Mouse (Mus musculus): Measurements from ENCODE around the gene Ifna13. TPM values are rescaled to one million over a fixed set of nuclear protein-coding genes. Genes with fewer than 3 reads are reported as not detected.

The Ifna13 gene
- total and polyA plus RNA-seq, 3 experiments, result not detected

DNA sequence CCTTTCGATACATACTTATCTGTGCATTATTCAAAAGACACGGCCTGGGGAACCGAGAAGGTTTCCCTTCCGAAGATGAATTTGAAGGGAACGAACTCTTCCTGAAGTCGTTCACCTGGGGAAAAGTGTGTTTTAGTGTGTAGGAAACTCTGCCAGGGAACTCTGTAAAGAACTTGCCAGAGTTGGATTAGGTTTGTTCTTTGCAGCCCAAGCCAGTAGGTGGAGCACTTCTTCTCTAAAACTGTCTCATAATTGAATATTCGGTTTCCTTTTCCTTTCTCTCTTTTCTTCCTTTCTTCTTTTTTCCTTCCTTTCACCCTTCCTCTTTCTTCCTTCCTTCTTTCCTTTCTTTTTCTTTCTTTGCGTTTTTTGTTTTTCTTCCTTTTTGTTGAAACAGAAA is 36.1 kb upstream of the Ifna13 start:
- H3K9me3 ChIP-seq (replicated peaks; ENCODE audit: insufficient read depth, low read length), result no peaks in the 10 kb centered on the region
- H3K27me3 ChIP-seq (ENCODE audit: control insufficient read depth in 1 of 2, insufficient read depth in 2 of 2, low read length in 2 of 2), result peaks cover 0 to 2% of the 10 kb centered on the region in 2 experiments; a peak in 2 of 4 replicates
- no peak overlapping the region for H3K27ac ChIP-seq (ENCODE audit: control insufficient read depth, low read depth, low read length)
- peak; percentile 62 for DNase-seq (ENCODE audit: low read depth, low spot score)
- TF ChIP-seq ZMIZ1 (IDR thresholded peaks at IDR 0.05; ENCODE audit: low read depth, low read length) (no peak), NRF1 (IDR thresholded peaks at IDR 0.05; ENCODE audit: insufficient read depth, low read depth, low read length, poor library complexity, severe bottlenecking) (no peak), ZKSCAN1 (IDR thresholded peaks at IDR 0.05; ENCODE audit: low read depth, low read length) (no peak), MYB (IDR thresholded peaks at IDR 0.05; ENCODE audit: low read depth, low read length) (no peak), UBTF (IDR thresholded peaks at IDR 0.05; ENCODE audit: borderline replicate concordance, insufficient read depth, low read depth, low read length) (no peak), CTCF (IDR thresholded peaks at IDR 0.05 in 2 of 3, conservative IDR thresholded peaks at IDR 0.05 in 1 of 3; ENCODE audit: control insufficient read depth in 1 of 3, insufficient read depth in 1 of 3, low read depth in 2 of 3, low read length in 3 of 3, poor library complexity in 1 of 3, severe bottlenecking in 1 of 3) (peak; percentile 24 to 76 (median 52); a peak in 5 of 6 replicates), NELFE (IDR thresholded peaks at IDR 0.05; ENCODE audit: low read depth, low read length) (no peak), ZNF384 (IDR thresholded peaks at IDR 0.05; ENCODE audit: low read depth, low read length) (no peak), MAX (IDR thresholded peaks at IDR 0.05; ENCODE audit: low read length) (no peak), POLR2AphosphoS2 (IDR thresholded peaks at IDR 0.05; ENCODE audit: low read length) (no peak), SMC3 (IDR thresholded peaks at IDR 0.05; ENCODE audit: low read depth, low read length) (peak; percentile 66), RAD21 (IDR thresholded peaks at IDR 0.05; ENCODE audit: low read depth, low read length) (peak; percentile 62), POLR2AphosphoS5 (IDR thresholded peaks at IDR 0.05; ENCODE audit: borderline replicate concordance, low read depth, low read length) (no peak), SIN3A (IDR thresholded peaks at IDR 0.05; ENCODE audit: low read length) (no peak), ZC3H11A (IDR thresholded peaks at IDR 0.05; ENCODE audit: low read depth, low read length) (peak; percentile 50)
- H3K36me3 ChIP-seq (ENCODE audit: control insufficient read depth in 1 of 2, insufficient read depth in 2 of 2, low read length in 2 of 2), result peaks cover 0 to 6% of the 10 kb centered on the region in 2 experiments; a peak in 2 of 4 replicates
- no peak overlapping the region for H3K4me3 ChIP-seq (ENCODE audit: control insufficient read depth in 1 of 2, insufficient read depth in 1 of 2, low read depth in 2 of 2, low read length in 2 of 2)
- no peak overlapping the region for H3K9ac ChIP-seq (ENCODE audit: control insufficient read depth, low read depth, low read length, poor library complexity, severe bottlenecking)
- H3K4me1 ChIP-seq (ENCODE audit: control insufficient read depth in 1 of 2, insufficient read depth in 2 of 2, low read length in 2 of 2), result no peaks in the 10 kb centered on the region
- no peaks in the 10 kb centered on the region for H3K79me2 ChIP-seq (ENCODE audit: control insufficient read depth, insufficient read depth, low read length, poor library complexity)

DNA sequence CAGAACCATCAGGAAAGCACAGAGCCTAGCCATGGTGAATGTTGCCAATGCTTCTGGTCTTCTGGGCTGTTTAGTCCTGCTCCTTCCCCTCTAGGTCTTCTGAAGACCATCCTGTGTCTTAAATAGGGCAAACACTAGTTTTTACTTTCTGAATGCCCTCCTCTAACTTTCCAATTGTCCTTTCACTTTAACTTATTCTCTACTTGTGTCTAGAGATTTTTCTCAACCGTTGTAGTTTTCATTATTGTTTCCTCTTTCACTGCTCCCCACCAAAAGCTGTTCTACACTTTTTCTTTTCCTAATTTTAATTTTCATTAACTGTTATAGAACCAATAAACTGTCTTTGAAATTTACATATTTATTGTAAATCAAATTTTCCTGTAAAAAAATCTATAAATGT is 32.6 kb upstream of the Ifna13 start, which contains the start of gene Ifna16:
Gene Ifna16 (minus strand): TSS at position 101 of the 400 bp plus-strand sequence.
- Histone ChIP-seq H3K36me3 (ENCODE audit: control insufficient read depth in 1 of 2, insufficient read depth in 2 of 2, low read length in 2 of 2) (peaks cover 0 to 6% of the 10 kb centered on the region in 2 experiments; a peak in 2 of 4 replicates), H3K4me3 (ENCODE audit: control insufficient read depth in 1 of 2, insufficient read depth in 1 of 2, low read depth in 2 of 2, low read length in 2 of 2) (no peak within 1 kb of the TSS), H3K9me3 (replicated peaks; ENCODE audit: insufficient read depth, low read length) (no peaks in the 10 kb centered on the region), H3K79me2 (ENCODE audit: control insufficient read depth, insufficient read depth, low read length, poor library complexity) (no peaks in the 10 kb centered on the region), H3K27me3 (ENCODE audit: control insufficient read depth in 1 of 2, insufficient read depth in 2 of 2, low read length in 2 of 2) (no peaks in the 10 kb centered on the region; a peak in 1 of 4 replicates), H3K27ac (ENCODE audit: control insufficient read depth, low read depth, low read length) (no peak within 1 kb of the TSS), H3K9ac (ENCODE audit: control insufficient read depth, low read depth, low read length, poor library complexity, severe bottlenecking) (no peak within 1 kb of the TSS), H3K4me1 (ENCODE audit: control insufficient read depth in 1 of 2, insufficient read depth in 2 of 2, low read length in 2 of 2) (no peaks in the 10 kb centered on the region)
- TF ChIP-seq MYC (IDR thresholded peaks at IDR 0.05; ENCODE audit: low read depth, low read length), result no peak
- TF ChIP-seq ZMIZ1 (IDR thresholded peaks at IDR 0.05; ENCODE audit: low read depth, low read length), result no peak
- TF ChIP-seq RAD21 (IDR thresholded peaks at IDR 0.05; ENCODE audit: low read depth, low read length), result no peak
- TF ChIP-seq POLR2AphosphoS5 (IDR thresholded peaks at IDR 0.05; ENCODE audit: borderline replicate concordance, low read depth, low read length), result no peak
- no peak for TF ChIP-seq MAX (IDR thresholded peaks at IDR 0.05; ENCODE audit: low read length)
- TF ChIP-seq ELF1 (IDR thresholded peaks at IDR 0.05; ENCODE audit: low read depth, low read length), result no peak
- TF ChIP-seq TCF12 (IDR thresholded peaks at IDR 0.05; ENCODE audit: low read depth, low read length), result no peak
- TF ChIP-seq HCFC1 (IDR thresholded peaks at IDR 0.05; ENCODE audit: low read depth, low read length), result no peak
- no peak for TF ChIP-seq USF2 (IDR thresholded peaks at IDR 0.05; ENCODE audit: borderline replicate concordance in 1 of 2, insufficient read depth in 1 of 2, low read depth in 1 of 2, low read length in 2 of 2)
- no peak for TF ChIP-seq MEF2A (IDR thresholded peaks at IDR 0.05; ENCODE audit: extremely low read depth, insufficient replicate concordance, low read depth, low read length, poor library complexity, severe bottlenecking)
- TF ChIP-seq USF1 (IDR thresholded peaks at IDR 0.05; ENCODE audit: low read depth, low read length), result no peak
- no peak for TF ChIP-seq BHLHE40 (IDR thresholded peaks at IDR 0.05; ENCODE audit: borderline replicate concordance, low read depth, low read length)
- DNase-seq (ENCODE audit: low read depth, low spot score), result no peak
